Mouse (Mus musculus) liver, adult 2 months (tissue): Measurements from ENCODE around the gene Lce3f. TPM values are rescaled to one million over a fixed set of nuclear protein-coding genes. Genes with fewer than 3 reads are reported as not detected.

Source experiments
- DNase-seq: peaks from one replicate; pipeline ENCODE4 v3.0.0-alpha.2; 2011; ENCODE audit warnings: low read depth, low spot score; ENCODE audit errors: extremely low read depth
- H3K27ac ChIP-seq: fragments of 200-500 bp; replicated peaks from 2 replicates; pipeline ENCODE4 v1.5.1; 2012; ENCODE audit warnings: low read depth, mild to moderate bottlenecking, control low read depth, inconsistent platforms, low read length; ENCODE audit not compliant: insufficient read depth
- H3K27me3 ChIP-seq: fragments of 200-500 bp; 2 replicates; pipeline ENCODE4 v1.6.1; 2012; ENCODE audit warnings: mild to moderate bottlenecking, moderate library complexity, low read length, inconsistent platforms; ENCODE audit not compliant: control insufficient read depth, insufficient read depth
- H3K36me3 ChIP-seq: fragments of 200-500 bp; 2 replicates; pipeline ENCODE4 v1.6.1; 2012; ENCODE audit warnings: low read length, inconsistent platforms; ENCODE audit not compliant: control insufficient read depth, insufficient read depth
- H3K4me1 ChIP-seq: fragments of 200-500 bp; 2 replicates; pipeline ENCODE4 v1.6.1; 2011; ENCODE audit warnings: low read length; ENCODE audit not compliant: control insufficient read depth, insufficient read depth
- H3K4me3 ChIP-seq: fragments of 200-500 bp; 2 replicates; pipeline ENCODE4 v1.5.1; 2011; ENCODE audit warnings: low read depth, mild to moderate bottlenecking, control low read depth, low read length, moderate library complexity; ENCODE audit not compliant: insufficient read depth
- H3K79me2 ChIP-seq: fragments of 200-500 bp; 2 replicates; pipeline ENCODE4 v1.6.1; 2012; ENCODE audit warnings: inconsistent platforms, mild to moderate bottlenecking, low read length, moderate library complexity; ENCODE audit not compliant: control insufficient read depth, insufficient read depth
- H3K9ac ChIP-seq: fragments of 200-500 bp; 2 replicates; pipeline ENCODE4 v1.6.1; 2012; ENCODE audit warnings: low read depth, mild to moderate bottlenecking, control low read depth, inconsistent platforms, low read length
- CTCF ChIP-seq: fragments of 200-500 bp; IDR thresholded peaks from 2 replicates; pipeline ENCODE4 v1.5.1; 2011; ENCODE audit warnings: low read depth, low read length, control low read depth
- POLR2A ChIP-seq: fragments of 200-500 bp; IDR thresholded peaks from 2 replicates; pipeline ENCODE4 v1.6.1; 2011; ENCODE audit warnings: low read length, control low read depth; ENCODE audit not compliant: insufficient read depth; ENCODE audit errors: extremely low read depth
- WGBS: fragments of 180-500 bp; shearing (Covaris S2); methylation state at CpG from one replicate; pipeline ENCODE4 v1.1.7; 2018; 5-methylcytosine and 5-hydroxymethylcytosine counted together
- polyA plus RNA-seq: library from polyadenylated mRNA; depleted of rRNA; stranded (reverse); fragments of >200 nt; gene quantifications from 2 replicates; pipeline ENCODE4 v1.2.3, GENCODE M21; 2012
- total RNA-seq: library from RNA; depleted of rRNA; stranded (reverse); fragments of >200 nt; gene quantifications from 2 replicates; pipeline ENCODE4 v1.2.3, GENCODE M21; 2014

Gene Lce3f
- total and polyA plus RNA-seq, 2 experiments: not detected

DNA sequence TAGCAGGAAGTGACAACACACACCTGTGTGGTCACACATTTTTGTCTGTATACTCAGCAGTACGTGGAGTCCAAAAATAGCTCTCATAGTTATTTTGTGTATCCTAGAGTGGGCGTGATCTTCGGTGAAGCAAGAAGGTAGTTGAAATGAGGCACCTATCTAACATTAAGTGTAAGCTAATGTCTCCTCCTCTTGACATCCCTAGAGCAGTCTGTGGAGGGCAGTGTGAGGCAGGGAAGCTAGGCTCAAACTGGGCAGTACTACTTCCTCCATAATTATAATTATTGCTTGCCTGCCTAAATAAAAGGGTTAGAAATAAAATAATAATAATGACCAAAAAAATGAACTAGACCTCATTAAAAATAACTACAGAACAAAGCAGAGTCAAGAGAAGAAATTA, 8.6 kb downstream of the Lce3f start:
- DNase-seq: no peak
- Histone ChIP-seq H3K36me3 (no peaks in the 10 kb centered on the region), H3K9ac (no peak overlapping the region), H3K4me3 (no peak overlapping the region), H3K79me2 (no peaks in the 10 kb centered on the region), H3K4me1 (no peaks in the 10 kb centered on the region), H3K27ac (no peak overlapping the region), H3K27me3 (no peaks in the 10 kb centered on the region; the same call in 1 of the 2 replicates)
- TF ChIP-seq POLR2A (no peak), CTCF (no peak)
- WGBS: 58% methylated on average over 3 of the region's 3 CpGs

DNA sequence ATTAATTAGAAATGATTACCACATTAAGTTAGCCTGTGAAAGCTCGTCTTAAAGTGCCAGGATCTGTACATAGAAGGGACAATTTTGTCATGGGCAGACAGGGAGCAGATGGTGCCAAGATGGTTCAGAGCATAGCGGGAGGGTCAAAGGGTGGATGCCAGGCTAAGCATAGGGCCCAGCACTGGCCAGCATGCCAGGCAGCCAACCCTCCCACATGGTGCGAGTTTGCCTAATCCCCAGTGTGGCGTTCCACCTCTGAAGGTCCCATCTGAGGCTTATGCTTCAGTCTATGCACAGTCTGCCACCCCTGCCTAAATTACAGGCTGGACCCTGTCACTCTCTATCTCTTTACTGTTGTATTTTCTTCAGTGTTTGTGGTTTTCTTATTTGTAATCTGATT, 10.8 kb downstream of the Lce3f start:
- Histone ChIP-seq H3K79me2 (no peaks in the 10 kb centered on the region), H3K4me1 (no peaks in the 10 kb centered on the region), H3K36me3 (no peaks in the 10 kb centered on the region), H3K9ac (no peak overlapping the region), H3K4me3 (no peak overlapping the region), H3K27ac (no peak overlapping the region), H3K27me3 (no peaks in the 10 kb centered on the region; the same call in 1 of the 2 replicates)
- no peak for DNase-seq
- no peak for TF ChIP-seq CTCF
- no peak for TF ChIP-seq POLR2A
- 70% methylated on average over 4 of the region's 4 CpGs for WGBS

DNA sequence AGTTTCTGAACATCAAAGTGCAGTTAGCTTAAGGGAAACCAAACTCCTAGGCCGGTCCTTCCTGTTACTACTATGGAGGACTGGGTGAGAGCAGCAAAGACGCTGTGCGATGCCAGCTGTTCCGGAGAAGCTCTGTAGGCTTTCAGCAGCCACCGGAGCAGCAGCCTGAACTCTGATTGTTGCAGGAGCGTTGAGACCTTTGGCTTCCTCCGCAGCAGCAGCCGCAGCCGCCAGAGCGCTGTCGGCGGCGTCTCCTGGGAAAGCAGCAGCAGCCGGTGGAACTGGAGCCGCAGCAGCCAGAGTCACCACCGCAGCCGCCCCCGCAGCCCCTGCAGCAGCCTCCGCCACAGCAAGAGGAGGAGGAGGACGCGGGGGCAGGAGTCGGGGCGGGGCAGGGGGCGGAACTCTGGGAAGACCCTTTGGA, 22.4 kb downstream of the Lce3f start:
- Histone ChIP-seq H3K9ac (no peak overlapping the region), H3K36me3 (no peaks in the 10 kb centered on the region), H3K27me3 (no peaks in the 10 kb centered on the region), H3K4me1 (no peaks in the 10 kb centered on the region), H3K27ac (no peak overlapping the region), H3K79me2 (no peaks in the 10 kb centered on the region), H3K4me3 (no peak overlapping the region)
- DNase-seq: no peak
- TF ChIP-seq POLR2A (no peak), CTCF (no peak)
- 1% methylated on average over 24 of the region's 24 CpGs for WGBS

DNA sequence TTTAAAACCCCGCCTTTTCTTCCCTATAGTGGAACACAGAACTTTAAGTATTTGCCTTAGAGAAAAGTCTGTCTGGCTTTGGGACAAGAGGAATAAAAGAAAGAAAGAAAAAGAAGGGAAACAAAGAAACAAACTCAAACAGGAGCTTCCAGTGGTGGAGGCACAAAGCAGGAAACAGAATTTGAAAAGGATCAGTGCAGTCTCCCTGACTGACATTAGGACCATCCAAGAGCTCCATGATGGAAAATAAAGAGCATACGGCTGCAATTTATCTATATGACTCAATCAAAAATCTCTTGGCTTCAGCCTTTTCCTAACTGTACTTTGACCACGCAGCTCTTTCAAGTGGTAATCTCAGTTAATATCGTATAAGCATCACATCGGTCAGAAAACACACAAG, 22.8 kb downstream of the Lce3f start:
- WGBS: 42% methylated on average over 5 of the region's 5 CpGs
- H3K4me3 ChIP-seq: no peak overlapping the region
- H3K36me3 ChIP-seq: no peaks in the 10 kb centered on the region
- DNase-seq: no peak
- TF ChIP-seq CTCF (no peak), POLR2A (no peak)
- no peak overlapping the region for H3K27ac ChIP-seq
- H3K4me1 ChIP-seq: no peaks in the 10 kb centered on the region
- no peaks in the 10 kb centered on the region for H3K79me2 ChIP-seq
- no peaks in the 10 kb centered on the region for H3K27me3 ChIP-seq
- H3K9ac ChIP-seq: no peak overlapping the region

DNA sequence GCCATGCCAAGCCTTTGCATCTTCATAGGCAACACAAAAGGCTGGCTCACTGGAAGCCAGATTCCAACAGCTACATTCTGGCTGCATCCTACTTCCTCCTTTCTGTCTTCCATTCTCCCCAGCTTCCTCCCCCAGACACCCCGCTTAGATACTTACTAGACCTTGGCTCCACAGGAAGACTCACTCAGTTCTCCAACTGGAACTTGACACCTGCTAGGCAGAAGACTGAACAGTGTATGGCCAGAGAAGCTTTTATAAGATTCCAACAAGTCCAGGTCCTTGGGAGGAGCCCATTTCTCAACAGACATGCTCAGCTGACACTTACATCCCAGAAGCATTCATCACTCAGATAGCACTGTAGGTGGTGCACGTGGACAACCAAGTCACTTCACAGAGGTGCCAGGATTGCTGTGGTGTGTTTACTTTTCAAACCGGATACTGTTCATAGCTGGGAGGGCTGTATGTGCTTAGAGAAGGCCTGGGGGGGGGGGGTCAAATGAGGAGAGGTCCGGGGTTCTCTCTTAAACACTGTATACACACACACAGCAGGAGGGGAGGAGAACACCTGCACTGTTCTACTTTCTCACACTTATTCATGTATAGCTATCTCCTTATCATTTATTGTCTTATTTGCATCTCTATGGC, 23.6 kb downstream of the Lce3f start, which contains the start of gene Crct1:
TSS of gene Crct1 (minus strand) at position 228 of the 645 bp plus-strand sequence.
- Histone ChIP-seq H3K79me2 (no peaks in the 10 kb centered on the region), H3K27ac (no peak within 1 kb of the TSS), H3K27me3 (no peaks in the 10 kb centered on the region), H3K4me3 (no peak within 1 kb of the TSS), H3K4me1 (no peaks in the 10 kb centered on the region), H3K36me3 (no peaks in the 10 kb centered on the region), H3K9ac (no peak within 1 kb of the TSS)
- no peak for DNase-seq
- no peak for TF ChIP-seq POLR2A
- TF ChIP-seq CTCF: no peak
- whole genome bisulfite sequencing: 44% methylated on average over 4 of the region's 4 CpGs

DNA sequence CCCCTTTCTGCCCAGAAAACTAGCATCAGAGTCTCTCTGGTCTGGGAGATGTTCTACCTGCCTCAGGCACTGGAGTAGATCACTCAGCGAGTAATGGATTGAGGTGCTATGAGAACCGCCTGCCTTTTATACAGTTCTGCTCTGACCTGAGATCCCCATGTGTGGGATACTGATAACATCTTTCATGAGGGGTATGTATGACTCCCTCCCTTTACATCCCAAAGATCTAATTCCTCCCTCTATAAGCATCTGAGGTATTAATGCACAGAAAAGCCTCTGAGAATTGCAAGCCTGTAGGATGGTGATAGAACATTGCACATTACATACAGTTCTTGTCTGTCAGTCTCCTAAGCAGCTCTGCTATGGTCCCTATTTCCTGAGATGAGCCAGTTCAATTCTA, 26.9 kb downstream of the Lce3f start, which contains the start of gene Lce1m:
TSS of gene Lce1m (minus strand) at position 101 of the 400 bp plus-strand sequence.
- H3K4me1 ChIP-seq: no peaks in the 10 kb centered on the region
- H3K27me3 ChIP-seq: no peaks in the 10 kb centered on the region
- no peak for DNase-seq
- TF ChIP-seq CTCF (no peak), POLR2A (no peak)
- no peak within 1 kb of the TSS for H3K9ac ChIP-seq
- no peaks in the 10 kb centered on the region for H3K36me3 ChIP-seq
- H3K4me3 ChIP-seq: no peak within 1 kb of the TSS
- no peak within 1 kb of the TSS for H3K27ac ChIP-seq
- 93% methylated on average over 2 of the region's 2 CpGs for WGBS
- no peaks in the 10 kb centered on the region for H3K79me2 ChIP-seq
